Mouse (Mus musculus) limb, embryonic 15.5 days (tissue): ENCODE measurements at regions not wholly inside any gene's neighbourhood (a gene's known extent, or its start where the extent isn't known, plus 50 kb on each side); places are given as distances from the start of the nearest gene placed in this dataset.

Experiments used
- ATAC-seq: fragments of 200-750 bp; cut with Nextera tagmentation; 2 replicates; pipeline ENCODE4 v1.8.0; 2017; ENCODE audit warnings: low read depth, moderate TSS enrichment; ENCODE audit not compliant: insufficient number of reproducible peaks, low FRiP score, low TSS enrichment
- H3K27ac ChIP-seq: fragments of 300-500 bp; sonication (generic); 2 replicates; pipeline ENCODE4 v1.5.1; 2015; ENCODE audit warnings: moderate library complexity, mild to moderate bottlenecking, inconsistent platforms
- H3K27me3 ChIP-seq: fragments of 300-500 bp; sonication (generic); 2 replicates; pipeline ENCODE4 v1.6.1; 2015; ENCODE audit warnings: inconsistent platforms
- H3K36me3 ChIP-seq: fragments of 300-500 bp; sonication (generic); 2 replicates; pipeline ENCODE4 v1.6.1; 2015; ENCODE audit warnings: inconsistent platforms
- H3K4me1 ChIP-seq: fragments of 300-500 bp; sonication (generic); 2 replicates; pipeline ENCODE4 v1.6.1; 2015; ENCODE audit warnings: inconsistent platforms
- H3K4me2 ChIP-seq: fragments of 300-500 bp; sonication (generic); 2 replicates; pipeline ENCODE4 v1.6.1; 2015; ENCODE audit warnings: mild to moderate bottlenecking, inconsistent platforms
- H3K4me3 ChIP-seq: fragments of 300-500 bp; sonication (generic); 2 replicates; pipeline ENCODE4 v1.5.1; 2015; ENCODE audit warnings: mild to moderate bottlenecking, inconsistent platforms
- H3K9ac ChIP-seq: fragments of 300-500 bp; sonication (generic); 2 replicates; pipeline ENCODE4 v1.6.1; 2015; ENCODE audit warnings: inconsistent platforms
- H3K9me3 ChIP-seq: fragments of 300-500 bp; sonication (generic); 2 replicates; pipeline ENCODE4 v1.6.1; 2016; ENCODE audit warnings: inconsistent platforms
- WGBS: fragments of 180-500 bp; shearing (Covaris S2); methylation state at CpG from one replicate; pipeline ENCODE4 v1.1.7; 2015; 5-methylcytosine and 5-hydroxymethylcytosine counted together

DNA sequence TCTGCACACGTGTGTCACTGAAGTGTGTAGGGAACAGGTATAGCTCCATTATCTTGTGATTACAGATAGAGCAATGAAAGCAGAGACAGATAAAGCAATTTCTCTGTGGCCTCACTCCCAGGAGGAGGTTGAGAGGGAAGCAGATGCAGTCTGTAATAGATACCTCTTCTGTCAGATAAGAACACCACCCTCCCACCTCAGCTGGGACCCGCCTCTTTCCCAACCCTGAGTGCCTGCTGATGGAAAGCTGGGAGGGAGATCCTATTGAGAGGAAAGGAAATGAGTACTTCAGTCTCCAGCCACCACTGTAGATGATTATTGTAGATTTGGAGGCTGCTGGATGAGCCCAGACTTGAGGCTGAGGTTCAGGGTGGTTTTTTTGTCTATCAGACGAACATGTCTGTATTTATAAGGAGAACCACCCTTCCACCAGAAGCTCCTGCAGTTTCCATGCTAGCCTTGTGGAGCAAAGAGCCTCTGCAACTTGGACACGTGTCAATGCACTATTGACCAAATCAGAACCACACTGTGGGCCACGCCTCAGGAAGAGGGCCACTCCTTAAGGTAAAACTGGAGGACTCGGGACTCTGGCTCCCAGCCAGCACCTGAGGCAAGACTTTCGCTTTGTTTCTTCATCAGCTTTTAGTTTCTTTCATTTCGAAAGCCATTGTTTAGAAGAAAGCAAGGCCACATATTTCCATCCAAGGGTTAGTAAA is 55.3 kb upstream of the Plekha5 start:
- Histone ChIP-seq H3K9me3 (no peaks in the 10 kb centered on the region), H3K4me1 (peaks cover 6% of the 10 kb centered on the region; the same call in 1 of the 2 replicates), H3K4me2 (no peak overlapping the region), H3K27ac (no peak overlapping the region), H3K27me3 (no peaks in the 10 kb centered on the region), H3K36me3 (no peaks in the 10 kb centered on the region), H3K9ac (no peak overlapping the region), H3K4me3 (no peak overlapping the region)
- WGBS = 65% methylated on average over 8 of the region's 8 CpGs
- peak; percentile 58; the same call in 1 of the 2 replicates for ATAC-seq

DNA sequence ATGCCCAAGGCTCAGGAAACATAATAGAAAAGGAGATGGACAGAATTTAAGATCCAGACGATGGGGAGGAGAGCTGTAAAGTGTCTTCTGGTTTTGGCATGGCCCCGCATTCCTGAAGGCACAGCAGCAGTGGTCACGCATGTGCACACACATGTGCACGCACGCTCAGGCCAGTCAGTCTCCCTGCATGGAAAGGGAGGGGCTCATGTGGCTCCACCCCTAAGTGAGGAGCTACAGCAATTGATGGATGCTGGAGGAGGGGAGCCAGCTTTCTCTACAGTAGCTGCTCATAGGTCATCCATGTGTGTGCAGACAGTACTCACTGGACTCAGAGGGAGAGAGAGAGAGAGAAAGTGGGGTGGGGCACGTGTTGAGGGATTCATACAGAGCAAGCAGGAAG is 56.6 kb upstream of the Plekha5 start:
- no peak overlapping the region for H3K4me2 ChIP-seq
- H3K4me3 ChIP-seq = no peak overlapping the region
- H3K36me3 ChIP-seq = no peaks in the 10 kb centered on the region
- peaks cover 6% of the 10 kb centered on the region; the same call in 1 of the 2 replicates for H3K4me1 ChIP-seq
- WGBS = 70% methylated on average over 6 of the region's 6 CpGs
- no peak overlapping the region for H3K27ac ChIP-seq
- H3K27me3 ChIP-seq = no peaks in the 10 kb centered on the region
- no peak overlapping the region for H3K9ac ChIP-seq
- ATAC-seq = no peak
- H3K9me3 ChIP-seq = no peaks in the 10 kb centered on the region

DNA sequence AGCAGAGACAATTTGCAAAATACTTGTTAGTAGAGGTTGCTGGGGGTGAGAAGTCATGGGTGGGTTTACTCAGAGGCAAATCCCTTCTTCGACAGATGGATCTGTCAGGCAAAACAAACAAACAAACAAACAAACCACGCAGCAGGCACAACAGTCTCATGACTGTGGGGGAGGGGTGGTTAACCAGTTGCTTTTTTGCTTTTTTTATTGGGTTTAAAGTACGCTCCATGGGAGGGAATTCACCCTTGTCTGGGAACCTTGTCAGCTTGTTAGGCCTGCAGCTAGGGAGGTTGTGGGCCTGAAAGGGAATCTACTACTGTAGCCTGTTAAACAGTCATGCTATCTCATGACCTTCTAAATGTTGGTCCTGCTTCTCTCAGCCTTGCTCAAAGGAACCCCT is 57.1 kb upstream of the Plekha5 start:
- WGBS = 35% methylated on average over 3 of the region's 3 CpGs
- Histone ChIP-seq H3K4me2 (no peak overlapping the region), H3K27me3 (no peaks in the 10 kb centered on the region), H3K36me3 (no peaks in the 10 kb centered on the region), H3K9ac (no peak overlapping the region), H3K9me3 (no peaks in the 10 kb centered on the region), H3K27ac (no peak overlapping the region), H3K4me3 (no peak overlapping the region), H3K4me1 (peaks cover 6% of the 10 kb centered on the region; the same call in 1 of the 2 replicates)
- no peak for ATAC-seq

GRCm38 (mm10) chr6:140360996-140361395 is 62.9 kb upstream of the Plekha5 start:
- no peak for ATAC-seq
- no peaks in the 10 kb centered on the region for H3K36me3 ChIP-seq
- 65% methylated on average over 4 of the region's 4 CpGs for WGBS
- H3K4me3 ChIP-seq = no peak overlapping the region
- no peaks in the 10 kb centered on the region for H3K9me3 ChIP-seq
- no peaks in the 10 kb centered on the region for H3K4me1 ChIP-seq
- no peak overlapping the region for H3K9ac ChIP-seq
- no peak overlapping the region for H3K27ac ChIP-seq
- no peaks in the 10 kb centered on the region for H3K27me3 ChIP-seq
- H3K4me2 ChIP-seq = no peak overlapping the region

DNA sequence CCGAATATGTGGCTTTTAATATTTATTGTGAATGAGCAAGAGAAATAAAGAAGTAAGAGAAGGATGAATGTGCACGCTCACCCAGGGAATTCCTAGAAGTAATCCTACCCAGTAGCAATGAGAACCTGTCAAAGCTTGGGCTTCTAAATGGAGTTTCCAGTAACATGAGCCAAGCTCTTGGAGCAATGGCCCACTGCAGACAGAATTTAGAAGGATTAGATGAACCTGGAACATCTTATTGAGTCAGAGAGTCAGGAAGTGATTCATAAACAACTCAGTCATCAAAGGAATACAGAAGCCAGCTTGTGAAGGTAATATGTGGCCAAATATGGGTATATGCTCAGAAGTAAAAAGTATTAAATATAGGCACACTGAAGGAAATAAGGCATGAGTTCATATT is 66.0 kb upstream of the Plekha5 start:
- H3K4me3 ChIP-seq = no peak overlapping the region
- no peak overlapping the region for H3K4me2 ChIP-seq
- no peaks in the 10 kb centered on the region for H3K27me3 ChIP-seq
- no peak overlapping the region for H3K9ac ChIP-seq
- 48% methylated on average over 2 of the region's 2 CpGs for WGBS
- no peak overlapping the region for H3K27ac ChIP-seq
- H3K4me1 ChIP-seq = no peaks in the 10 kb centered on the region
- H3K9me3 ChIP-seq = no peaks in the 10 kb centered on the region
- no peaks in the 10 kb centered on the region for H3K36me3 ChIP-seq
- ATAC-seq = no peak

DNA sequence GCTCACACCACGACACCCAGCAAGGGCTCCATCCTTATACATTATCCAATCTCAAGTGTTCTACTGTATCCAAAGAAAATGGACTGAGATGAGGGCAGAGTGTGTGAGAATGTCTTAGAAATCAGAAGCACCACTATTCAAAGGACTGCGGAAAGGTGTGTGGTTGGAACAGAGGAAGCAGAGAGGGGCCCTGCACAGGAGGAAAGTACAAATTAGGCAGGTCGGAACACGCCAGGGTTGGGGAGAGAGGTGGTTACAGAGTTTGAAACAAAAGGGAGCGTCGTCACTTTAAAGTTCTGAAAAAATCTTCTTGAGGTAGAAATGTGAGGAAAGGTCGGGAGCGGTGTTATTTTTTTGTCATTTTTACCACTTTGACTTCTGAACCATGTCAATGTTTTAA is 66.6 kb upstream of the Plekha5 start:
- no peak for ATAC-seq
- H3K4me2 ChIP-seq = no peak overlapping the region
- whole genome bisulfite sequencing = 55% methylated on average over 8 of the region's 8 CpGs
- H3K4me1 ChIP-seq = no peaks in the 10 kb centered on the region
- H3K27me3 ChIP-seq = no peaks in the 10 kb centered on the region
- no peaks in the 10 kb centered on the region for H3K36me3 ChIP-seq
- H3K9ac ChIP-seq = no peak overlapping the region
- no peaks in the 10 kb centered on the region for H3K9me3 ChIP-seq
- H3K27ac ChIP-seq = no peak overlapping the region
- H3K4me3 ChIP-seq = no peak overlapping the region

DNA sequence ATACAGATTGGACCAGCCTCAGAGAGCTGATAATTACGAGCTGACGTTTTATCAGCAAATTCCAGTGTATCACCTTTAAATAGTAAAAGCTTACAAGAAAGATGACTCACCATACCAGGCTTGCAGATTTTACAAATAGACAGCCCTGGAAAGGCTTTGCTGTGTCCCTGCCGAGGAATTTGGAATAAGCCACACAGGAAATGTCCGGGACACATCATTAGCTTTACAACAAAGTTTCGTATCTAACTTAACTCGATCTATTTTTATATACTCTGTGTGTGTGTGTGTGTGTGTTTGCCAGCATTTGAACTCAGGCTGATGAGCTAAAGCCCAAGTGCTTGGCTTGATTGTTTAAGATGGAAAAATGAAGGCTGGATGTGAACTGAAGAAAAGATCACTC is 69.8 kb upstream of the Plekha5 start:
- no peak overlapping the region for H3K27ac ChIP-seq
- H3K9me3 ChIP-seq = no peaks in the 10 kb centered on the region
- no peak overlapping the region for H3K4me2 ChIP-seq
- H3K36me3 ChIP-seq = no peaks in the 10 kb centered on the region
- H3K27me3 ChIP-seq = no peaks in the 10 kb centered on the region
- H3K4me3 ChIP-seq = no peak overlapping the region
- WGBS = 53% methylated on average over 6 of the region's 6 CpGs
- H3K9ac ChIP-seq = no peak overlapping the region
- ATAC-seq = no peak
- no peaks in the 10 kb centered on the region for H3K4me1 ChIP-seq

DNA sequence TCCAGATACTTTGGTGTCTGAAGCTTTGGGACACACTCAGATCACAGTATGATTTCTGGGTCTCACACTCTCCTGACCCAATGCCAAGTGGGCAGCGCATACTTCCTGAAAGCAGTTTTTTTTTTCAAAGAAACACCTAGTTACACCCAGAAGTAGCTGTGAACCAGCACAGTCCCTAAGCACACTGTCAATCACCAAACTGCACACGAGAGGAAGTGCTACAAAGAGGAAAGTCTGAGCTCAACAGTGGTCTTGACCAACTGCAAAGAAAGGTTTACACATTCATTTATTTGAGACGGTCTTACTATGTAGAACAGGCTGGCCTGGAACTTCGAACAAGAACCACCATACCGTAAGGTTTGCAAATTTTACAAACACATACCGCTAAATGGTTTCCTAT is 70.2 kb upstream of the Plekha5 start:
- Histone ChIP-seq H3K4me2 (no peak overlapping the region), H3K9me3 (no peaks in the 10 kb centered on the region), H3K27me3 (no peaks in the 10 kb centered on the region), H3K27ac (no peak overlapping the region), H3K4me1 (no peaks in the 10 kb centered on the region), H3K36me3 (no peaks in the 10 kb centered on the region), H3K9ac (no peak overlapping the region), H3K4me3 (no peak overlapping the region)
- no peak for ATAC-seq
- 77% methylated on average over 6 of the region's 6 CpGs for WGBS

GRCm38 (mm10) chr6:140351365-140352095 is 72.3 kb upstream of the Plekha5 start:
- H3K27ac ChIP-seq = no peak overlapping the region
- 73% methylated on average over 6 of the region's 6 CpGs for WGBS
- no peaks in the 10 kb centered on the region for H3K27me3 ChIP-seq
- ATAC-seq = no peak
- H3K4me3 ChIP-seq = no peak overlapping the region
- H3K9ac ChIP-seq = no peak overlapping the region
- no peak overlapping the region for H3K4me2 ChIP-seq
- H3K9me3 ChIP-seq = no peaks in the 10 kb centered on the region
- no peaks in the 10 kb centered on the region for H3K4me1 ChIP-seq
- H3K36me3 ChIP-seq = no peaks in the 10 kb centered on the region

DNA sequence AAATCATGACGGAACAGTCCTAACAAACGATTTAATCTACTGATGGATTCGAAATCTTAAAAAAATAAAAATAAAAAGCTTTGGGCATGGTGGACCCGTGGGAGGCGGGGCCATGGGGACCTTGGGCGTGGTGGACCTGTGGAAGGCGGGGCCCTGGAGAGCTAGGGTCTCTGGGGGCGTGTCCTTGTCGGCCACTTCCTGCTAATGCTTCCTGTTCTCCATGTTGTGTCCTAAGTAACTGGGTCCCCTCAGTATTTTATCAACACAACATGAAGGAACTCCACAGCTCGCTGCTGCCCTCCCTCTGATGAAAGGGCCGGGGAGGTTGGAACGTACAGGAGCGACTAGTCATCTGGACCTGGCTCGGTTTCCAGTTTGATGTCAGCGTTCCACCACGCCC is 75.3 kb upstream of the Plekha5 start:
- Histone ChIP-seq H3K9ac (no peak overlapping the region), H3K9me3 (no peaks in the 10 kb centered on the region), H3K4me3 (no peak overlapping the region), H3K4me2 (no peak overlapping the region), H3K27ac (no peak overlapping the region), H3K4me1 (no peaks in the 10 kb centered on the region), H3K27me3 (no peaks in the 10 kb centered on the region), H3K36me3 (no peaks in the 10 kb centered on the region)
- WGBS = 90% methylated on average over 16 of the region's 16 CpGs
- no peak for ATAC-seq

DNA sequence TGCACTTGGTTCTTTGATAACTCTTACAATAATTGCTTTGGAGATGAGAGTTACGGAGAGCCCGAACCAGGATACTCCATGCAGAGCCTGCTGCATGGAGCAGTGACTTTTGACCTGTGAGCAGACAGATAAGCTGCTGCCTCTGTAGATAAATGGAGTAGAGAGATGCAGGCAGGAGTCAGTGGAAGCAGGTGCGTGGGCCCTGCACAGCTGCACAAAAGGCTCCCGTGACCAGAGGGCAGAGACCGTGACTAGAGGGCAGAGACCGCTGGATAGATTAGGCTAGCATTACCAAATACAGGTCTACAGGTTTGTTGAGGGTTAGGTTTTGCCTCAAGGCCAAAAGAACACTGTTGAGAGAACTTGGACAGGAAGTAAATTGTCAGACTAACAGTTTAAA is 76.9 kb upstream of the Plekha5 start:
- Histone ChIP-seq H3K4me1 (no peaks in the 10 kb centered on the region), H3K9me3 (no peaks in the 10 kb centered on the region), H3K4me2 (no peak overlapping the region), H3K36me3 (no peaks in the 10 kb centered on the region), H3K27me3 (no peaks in the 10 kb centered on the region), H3K27ac (no peak overlapping the region), H3K9ac (no peak overlapping the region), H3K4me3 (no peak overlapping the region)
- WGBS = 85% methylated on average over 6 of the region's 6 CpGs
- no peak for ATAC-seq

DNA sequence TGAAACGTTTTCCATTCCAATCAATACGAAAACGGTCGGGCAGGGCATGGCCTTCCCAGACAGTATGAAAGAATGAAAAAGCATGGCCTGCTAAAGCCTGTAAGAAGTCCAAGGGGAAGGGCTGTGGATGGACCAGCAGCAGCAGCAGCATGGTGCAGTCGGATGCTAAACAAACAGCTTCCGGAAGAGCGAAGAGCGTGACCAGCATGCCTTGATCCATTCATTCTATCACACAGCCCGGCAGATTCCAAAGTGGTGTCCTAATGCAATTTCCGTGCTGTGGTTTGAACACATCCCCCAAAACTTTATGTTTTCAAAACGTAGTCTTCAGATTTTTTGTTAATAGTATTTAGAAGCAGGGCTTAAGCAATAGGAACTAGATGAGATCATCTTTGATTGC is 80.2 kb upstream of the Plekha5 start:
- H3K4me2 ChIP-seq = no peak overlapping the region
- no peak overlapping the region for H3K27ac ChIP-seq
- ATAC-seq = no peak
- H3K27me3 ChIP-seq = no peaks in the 10 kb centered on the region
- H3K4me1 ChIP-seq = no peaks in the 10 kb centered on the region
- no peak overlapping the region for H3K4me3 ChIP-seq
- H3K9me3 ChIP-seq = no peaks in the 10 kb centered on the region
- WGBS = 82% methylated on average over 11 of the region's 11 CpGs
- no peaks in the 10 kb centered on the region for H3K36me3 ChIP-seq
- no peak overlapping the region for H3K9ac ChIP-seq
